Mouse (Mus musculus): ENCODE measurements around the gene Znrf4.

GRCm38 (mm10) chr17:56471136-56471535, 41.1 kb downstream of the Znrf4 start:
- TF ChIP-seq POLR2A (IDR thresholded peaks at IDR 0.05; ENCODE audit: control insufficient read depth, extremely low read depth, insufficient read depth, low read length, poor library complexity) (no peak), CTCF (IDR thresholded peaks at IDR 0.05; ENCODE audit: borderline replicate concordance, control insufficient read depth, extremely low read depth, insufficient read depth, low read length, poor library complexity) (no peak)

Data from thymus, adult 2 months (tissue).